Mouse (Mus musculus) liver, adult 2 months (tissue): ENCODE results near the gene Cyp4b1. TPM values are rescaled to one million over a fixed set of nuclear protein-coding genes. Genes with fewer than 3 reads are reported as not detected.

Experiments
- DNase-seq: peaks from one replicate; pipeline ENCODE4 v3.0.0-alpha.2; 2011; ENCODE audit warnings: low read depth, low spot score; ENCODE audit errors: extremely low read depth
- H3K27ac ChIP-seq: fragments of 200-500 bp; replicated peaks from 2 replicates; pipeline ENCODE4 v1.5.1; 2012; ENCODE audit warnings: low read depth, mild to moderate bottlenecking, control low read depth, inconsistent platforms, low read length; ENCODE audit not compliant: insufficient read depth
- H3K27me3 ChIP-seq: fragments of 200-500 bp; 2 replicates; pipeline ENCODE4 v1.6.1; 2012; ENCODE audit warnings: mild to moderate bottlenecking, moderate library complexity, low read length, inconsistent platforms; ENCODE audit not compliant: control insufficient read depth, insufficient read depth
- H3K36me3 ChIP-seq: fragments of 200-500 bp; 2 replicates; pipeline ENCODE4 v1.6.1; 2012; ENCODE audit warnings: low read length, inconsistent platforms; ENCODE audit not compliant: control insufficient read depth, insufficient read depth
- H3K4me1 ChIP-seq: fragments of 200-500 bp; 2 replicates; pipeline ENCODE4 v1.6.1; 2011; ENCODE audit warnings: low read length; ENCODE audit not compliant: control insufficient read depth, insufficient read depth
- H3K4me3 ChIP-seq: fragments of 200-500 bp; 2 replicates; pipeline ENCODE4 v1.5.1; 2011; ENCODE audit warnings: low read depth, mild to moderate bottlenecking, control low read depth, low read length, moderate library complexity; ENCODE audit not compliant: insufficient read depth
- H3K79me2 ChIP-seq: fragments of 200-500 bp; 2 replicates; pipeline ENCODE4 v1.6.1; 2012; ENCODE audit warnings: inconsistent platforms, mild to moderate bottlenecking, low read length, moderate library complexity; ENCODE audit not compliant: control insufficient read depth, insufficient read depth
- H3K9ac ChIP-seq: fragments of 200-500 bp; 2 replicates; pipeline ENCODE4 v1.6.1; 2012; ENCODE audit warnings: low read depth, mild to moderate bottlenecking, control low read depth, inconsistent platforms, low read length
- CTCF ChIP-seq: fragments of 200-500 bp; IDR thresholded peaks from 2 replicates; pipeline ENCODE4 v1.5.1; 2011; ENCODE audit warnings: low read depth, low read length, control low read depth
- POLR2A ChIP-seq: fragments of 200-500 bp; IDR thresholded peaks from 2 replicates; pipeline ENCODE4 v1.6.1; 2011; ENCODE audit warnings: low read length, control low read depth; ENCODE audit not compliant: insufficient read depth; ENCODE audit errors: extremely low read depth
- WGBS: fragments of 180-500 bp; shearing (Covaris S2); methylation state at CpG from one replicate; pipeline ENCODE4 v1.1.7; 2018; 5-methylcytosine and 5-hydroxymethylcytosine counted together
- polyA plus RNA-seq: library from polyadenylated mRNA; depleted of rRNA; stranded (reverse); fragments of >200 nt; gene quantifications from 2 replicates; pipeline ENCODE4 v1.2.3, GENCODE M21; 2012; rRNA removed
- total RNA-seq: library from RNA; depleted of rRNA; stranded (reverse); fragments of >200 nt; gene quantifications from 2 replicates; pipeline ENCODE4 v1.2.3, GENCODE M21; 2014; rRNA removed

The Cyp4b1 gene
- total and polyA plus RNA-seq, 2 experiments: 24.3 to 34.9 TPM

GRCm38 (mm10) chr4:115575255-115575654 lies 72.3 kb downstream of the Cyp4b1 start:
- H3K9ac ChIP-seq: no peak overlapping the region
- DNase-seq: peak; percentile 86
- H3K27ac ChIP-seq: no peak overlapping the region
- H3K4me3 ChIP-seq: no peak overlapping the region
- no peaks in the 10 kb centered on the region for H3K79me2 ChIP-seq
- TF ChIP-seq POLR2A: no peak
- no peak for TF ChIP-seq CTCF
- H3K36me3 ChIP-seq: no peaks in the 10 kb centered on the region
- peaks cover 4% of the 10 kb centered on the region; the same call in 1 of the 2 replicates for H3K4me1 ChIP-seq
- no peaks in the 10 kb centered on the region for H3K27me3 ChIP-seq
- 22% methylated on average over 3 of the region's 3 CpGs for WGBS

Other genes with a start within 250 kb of the Cyp4b1 start
- 0.37 and 0.47 TPM in 2 replicates for gene Cyp4a12b, start 236.1 kb downstream of the Cyp4b1 start, total RNA-seq
- 0.18 TPM in 1 of 2 replicates, not detected in the other for gene Cyp4a12b, start 236.1 kb downstream of the Cyp4b1 start, polyA plus RNA-seq
- not detected in 2 replicates for gene Cyp4a30b, start 195.1 kb downstream of the Cyp4b1 start, total RNA-seq
- not detected in 2 replicates for gene Cyp4a30b, start 195.1 kb downstream of the Cyp4b1 start, polyA plus RNA-seq
- gene Cyp4a14, start 151.6 kb downstream of the Cyp4b1 start, total RNA-seq: 420 and 442 TPM in 2 replicates
- 291 and 455 TPM in 2 replicates for gene Cyp4a14, start 151.6 kb downstream of the Cyp4b1 start, polyA plus RNA-seq
- gene Cyp4a10, start 129.5 kb downstream of the Cyp4b1 start, total RNA-seq: 375 and 556 TPM in 2 replicates
- 427 and 619 TPM in 2 replicates for gene Cyp4a10, start 129.5 kb downstream of the Cyp4b1 start, polyA plus RNA-seq
- gene Cyp4a31, start 84.1 kb downstream of the Cyp4b1 start, total RNA-seq: 8.3 and 19.2 TPM in 2 replicates
- gene Cyp4a31, start 84.1 kb downstream of the Cyp4b1 start, polyA plus RNA-seq: 7.3 and 8.5 TPM in 2 replicates
- 19.5 and 23.2 TPM in 2 replicates for gene Cyp4a32, start 46.8 kb downstream of the Cyp4b1 start, total RNA-seq
- 8.4 and 12.2 TPM in 2 replicates for gene Cyp4a32, start 46.8 kb downstream of the Cyp4b1 start, polyA plus RNA-seq
- 10.7 TPM in 2 replicates for gene Efcab14, start 90.0 kb upstream of the Cyp4b1 start, total RNA-seq
- gene Efcab14, start 90.0 kb upstream of the Cyp4b1 start, polyA plus RNA-seq: 8.0 and 9.7 TPM in 2 replicates
- not detected in 2 replicates for gene Tex38, start 133.3 kb upstream of the Cyp4b1 start, total RNA-seq
- gene Tex38, start 133.3 kb upstream of the Cyp4b1 start, polyA plus RNA-seq: 0.23 TPM in 1 of 2 replicates, not detected in the other
- 13.4 and 16.5 TPM in 2 replicates for gene Atpaf1, start 137.1 kb upstream of the Cyp4b1 start, total RNA-seq
- gene Atpaf1, start 137.1 kb upstream of the Cyp4b1 start, polyA plus RNA-seq: 23.4 and 25.4 TPM in 2 replicates
- 8.4 and 12.5 TPM in 2 replicates for gene Mob3c, start 180.4 kb upstream of the Cyp4b1 start, total RNA-seq
- gene Mob3c, start 180.4 kb upstream of the Cyp4b1 start, polyA plus RNA-seq: 22.6 and 24.4 TPM in 2 replicates
- 11.3 and 14.0 TPM in 2 replicates for gene Mknk1, start 191.5 kb upstream of the Cyp4b1 start, total RNA-seq
- gene Mknk1, start 191.5 kb upstream of the Cyp4b1 start, polyA plus RNA-seq: 15.5 and 22.7 TPM in 2 replicates
- not detected in 2 replicates for gene Kncn, start 236.7 kb upstream of the Cyp4b1 start, total RNA-seq
- gene Kncn, start 236.7 kb upstream of the Cyp4b1 start, polyA plus RNA-seq: not detected in 2 replicates
- gene 6430628N08Rik, start 242.9 kb upstream of the Cyp4b1 start, total RNA-seq: not detected in 2 replicates
- not detected in 2 replicates for gene 6430628N08Rik, start 242.9 kb upstream of the Cyp4b1 start, polyA plus RNA-seq